Mouse (Mus musculus) heart, embryonic 11.5 days (tissue): Measurements from ENCODE around the gene Hist1h2br. TPM values are rescaled to one million over a fixed set of nuclear protein-coding genes. Genes with fewer than 3 reads are reported as not detected.
A peak's percentile ranks its signal among the peaks of the same experiment; 100 is the strongest.
"Not testable (repeated sequence)": the region's sequence is repeated elsewhere in the genome, so short reads cannot be mapped to it uniquely, and the experiment has no call there.

Experiments
- ATAC-seq: fragments of 200-750 bp; cut with Nextera tagmentation; replicated peaks from 2 replicates; pipeline ENCODE4 v1.8.0; 2017; ENCODE audit warnings: moderate library complexity; ENCODE audit not compliant: insufficient number of reproducible peaks, low FRiP score, low TSS enrichment
- H3K27ac ChIP-seq: fragments of 300-500 bp; sonication (generic); 2 replicates; pipeline ENCODE4 v1.5.1; 2014; ENCODE audit warnings: mild to moderate bottlenecking, low read depth, low read length
- H3K27me3 ChIP-seq: fragments of 300-500 bp; sonication (generic); 2 replicates; pipeline ENCODE4 v1.6.1; 2014; ENCODE audit warnings: mild to moderate bottlenecking, low read length, mixed read lengths; ENCODE audit not compliant: control insufficient read depth, insufficient read depth
- H3K36me3 ChIP-seq: fragments of 300-500 bp; sonication (generic); 2 replicates; pipeline ENCODE4 v1.6.1; 2014; ENCODE audit warnings: mild to moderate bottlenecking, low read length, moderate library complexity, mixed read lengths; ENCODE audit not compliant: control insufficient read depth, insufficient read depth
- H3K4me1 ChIP-seq: fragments of 300-500 bp; sonication (generic); 2 replicates; pipeline ENCODE4 v1.6.1; 2014; ENCODE audit warnings: low read length; ENCODE audit not compliant: control insufficient read depth, insufficient read depth
- H3K4me2 ChIP-seq: fragments of 300-500 bp; sonication (generic); 2 replicates; pipeline ENCODE4 v1.6.1; 2014; ENCODE audit warnings: mild to moderate bottlenecking, moderate library complexity
- H3K4me3 ChIP-seq: fragments of 300-500 bp; sonication (generic); 2 replicates; pipeline ENCODE4 v1.5.1; 2014; ENCODE audit warnings: low read depth, low read length
- H3K9ac ChIP-seq: fragments of 300-500 bp; sonication (generic); 2 replicates; pipeline ENCODE4 v1.6.1; 2014; ENCODE audit warnings: mild to moderate bottlenecking, low read depth, low read length, moderate library complexity
- H3K9me3 ChIP-seq: fragments of 300-500 bp; sonication (generic); replicated peaks from 2 replicates; pipeline ENCODE4 v1.6.1; 2016; ENCODE audit warnings: low read length; ENCODE audit not compliant: control insufficient read depth
- WGBS: fragments of 180-500 bp; shearing (Covaris S2); extraction: QIAGEN DNeasy Blood & Tissue Kit; methylation state at CpG from one replicate; pipeline ENCODE4 v1.1.7; 2014; ENCODE audit not compliant: insufficient replicate concordance; 5-methylcytosine and 5-hydroxymethylcytosine counted together
- polyA plus RNA-seq: library from polyadenylated mRNA; unstranded; fragments of >200 nt; fragmentation: Nextera tagmentation; extraction: Ambion mirVana; gene quantifications from 2 replicates; pipeline ENCODE4 v1.2.1, GENCODE M21; 2014

Gene Hist1h2br
- polyA plus RNA-seq, 1 experiment from 2014 or later, result 12.3 TPM

DNA sequence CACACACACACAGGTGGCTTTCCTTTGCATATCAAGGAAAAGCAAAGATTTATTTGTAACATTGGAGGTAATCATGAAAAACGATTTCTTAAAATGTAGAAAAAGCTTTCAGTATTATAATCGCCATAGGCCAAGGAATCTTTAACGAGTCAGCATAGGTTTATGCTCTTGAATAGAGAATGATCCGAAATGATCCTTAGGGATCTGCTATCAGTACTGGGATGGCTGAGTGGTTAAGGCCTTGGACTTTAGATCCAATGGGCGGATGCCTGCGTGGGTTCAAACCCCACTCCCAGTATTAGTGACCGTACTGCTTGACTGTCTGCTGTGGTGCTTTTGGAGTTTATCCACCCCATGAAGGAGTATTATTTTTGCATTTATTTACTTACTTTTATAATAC is 38.0 kb upstream of the Hist1h2br start:
- Histone ChIP-seq H3K9ac (no peak overlapping the region), H3K4me1 (peaks cover 3% of the 10 kb centered on the region; the same call in 1 of the 2 replicates), H3K4me3 (no peak overlapping the region), H3K4me2 (no peak overlapping the region), H3K27me3 (no peaks in the 10 kb centered on the region), H3K36me3 (no peaks in the 10 kb centered on the region), H3K27ac (no peak overlapping the region), H3K9me3 (no peaks in the 10 kb centered on the region)
- 88% methylated on average over 7 of the region's 7 CpGs for WGBS
- no peak for ATAC-seq

DNA sequence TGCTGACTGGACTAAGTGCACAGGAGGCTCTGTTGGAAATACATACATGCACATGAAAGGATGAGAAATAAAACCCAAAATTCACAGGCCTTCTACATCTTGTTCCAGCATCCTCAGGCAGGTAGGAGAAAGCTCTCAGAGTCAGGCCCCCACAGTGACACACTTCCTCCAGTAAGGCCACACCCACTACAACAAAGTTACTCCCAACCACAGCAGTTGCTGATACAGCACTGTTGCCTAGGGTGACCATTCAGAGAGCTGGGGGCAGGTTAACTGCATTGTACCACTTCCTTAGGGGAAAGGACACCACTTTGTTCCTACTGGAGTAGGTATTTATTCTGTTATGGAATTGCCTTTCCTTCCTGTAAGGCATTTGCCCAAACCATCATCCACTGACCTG is 36.4 kb upstream of the Hist1h2br start:
- H3K9ac ChIP-seq, H3K9me3 ChIP-seq, H3K27me3 ChIP-seq, H3K27ac ChIP-seq, H3K4me1 ChIP-seq, H3K4me2 ChIP-seq, H3K4me3 ChIP-seq, ATAC-seq, H3K36me3 ChIP-seq: not testable (repeated sequence)

GRCm38 (mm10) chr13:21803058-21803457 is 30.5 kb upstream of the Hist1h2br start:
- not testable (repeated sequence) for H3K9ac ChIP-seq, H3K36me3 ChIP-seq, H3K4me3 ChIP-seq, H3K27me3 ChIP-seq, H3K27ac ChIP-seq, H3K9me3 ChIP-seq, H3K4me2 ChIP-seq, H3K4me1 ChIP-seq
- peak; percentile 55; the same call in 1 of the 2 replicates for ATAC-seq
- no CpG with 5 or more reads among the region's 4 CpGs for WGBS

GRCm38 (mm10) chr13:21810073-21810472 is 23.5 kb upstream of the Hist1h2br start, which contains the start of the genes Hist1h2bq and Hist1h2ao:
TSS of gene Hist1h2bq (minus strand) at chr13:21810197.
TSS of gene Hist1h2ao (plus strand) at chr13:21810465.
- not testable (repeated sequence) for H3K4me2 ChIP-seq, H3K27me3 ChIP-seq, H3K4me1 ChIP-seq, H3K4me3 ChIP-seq, H3K9ac ChIP-seq, H3K27ac ChIP-seq, H3K36me3 ChIP-seq, H3K9me3 ChIP-seq
- WGBS, result no CpG with 5 or more reads among the region's 23 CpGs
- ATAC-seq, result peak; percentile 95

DNA sequence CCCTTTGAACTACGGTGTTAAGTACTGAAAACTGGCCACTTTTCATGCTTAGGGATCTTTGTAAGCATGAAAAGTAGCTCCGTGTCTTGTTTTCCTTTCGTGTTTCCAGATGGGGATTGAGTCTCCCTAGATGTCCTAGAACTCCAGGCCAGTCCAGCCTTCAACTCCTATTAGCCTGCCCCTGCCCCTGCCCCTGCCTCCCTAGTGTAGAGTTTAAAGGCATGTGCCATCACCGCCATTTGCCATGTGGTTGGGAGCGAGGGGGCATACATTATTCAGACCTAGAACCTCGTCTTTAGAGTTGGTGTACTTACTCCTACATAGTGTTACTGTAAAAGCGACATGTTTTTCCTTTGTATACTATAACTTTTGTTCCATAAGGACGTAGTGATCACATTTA is 22.5 kb upstream of the Hist1h2br start:
- not testable (repeated sequence) for H3K36me3 ChIP-seq, H3K4me3 ChIP-seq, H3K9me3 ChIP-seq, H3K4me1 ChIP-seq, ATAC-seq, H3K9ac ChIP-seq, H3K27ac ChIP-seq, H3K27me3 ChIP-seq, H3K4me2 ChIP-seq
- WGBS, result no CpG with 5 or more reads among the region's 8 CpGs

- H3K27ac ChIP-seq, H3K9ac ChIP-seq, H3K27me3 ChIP-seq, H3K36me3 ChIP-seq, H3K9me3 ChIP-seq, H3K4me3 ChIP-seq, H3K4me1 ChIP-seq: not testable (repeated sequence)
- peak; percentile 69 for ATAC-seq
- H3K4me2 ChIP-seq, result peak within 1 kb of the TSS; percentile 42
- no CpG with 5 or more reads among the region's 24 CpGs for WGBS
Measured at GRCm38 (mm10) chr13:21811539-21811938, 22.0 kb upstream of the Hist1h2br start, which contains the start of gene Hist1h4m. TSS of gene Hist1h4m (plus strand) at chr13:21811746.

- peak; percentile 66 for ATAC-seq
- not testable (repeated sequence) for H3K27ac ChIP-seq, H3K4me3 ChIP-seq, H3K9me3 ChIP-seq, H3K27me3 ChIP-seq, H3K36me3 ChIP-seq, H3K9ac ChIP-seq, H3K4me1 ChIP-seq
- WGBS, result 0% methylated on average over 12 of the region's 14 CpGs
- H3K4me2 ChIP-seq, result peak overlapping the region; percentile 42
Measured at GRCm38 (mm10) chr13:21812092-21812491, 21.5 kb upstream of the Hist1h2br start.

- WGBS, result 75% methylated on average over 7 of the region's 16 CpGs
- not testable (repeated sequence) for H3K27ac ChIP-seq, H3K4me2 ChIP-seq, H3K9ac ChIP-seq, H3K27me3 ChIP-seq, H3K4me3 ChIP-seq, ATAC-seq, H3K36me3 ChIP-seq, H3K4me1 ChIP-seq, H3K9me3 ChIP-seq
Measured at GRCm38 (mm10) chr13:21820082-21820890, 13.3 kb upstream of the Hist1h2br start.

GRCm38 (mm10) chr13:21828511-21828910 is 5.0 kb upstream of the Hist1h2br start:
- no peaks in the 10 kb centered on the region for H3K36me3 ChIP-seq
- no peaks in the 10 kb centered on the region for H3K4me1 ChIP-seq
- no peak overlapping the region for H3K9ac ChIP-seq
- no peak for ATAC-seq
- no peak overlapping the region for H3K27ac ChIP-seq
- H3K27me3 ChIP-seq, result no peaks in the 10 kb centered on the region
- 77% methylated on average over 3 of the region's 3 CpGs for WGBS
- H3K4me3 ChIP-seq, result no peak overlapping the region
- no peaks in the 10 kb centered on the region for H3K9me3 ChIP-seq
- H3K4me2 ChIP-seq, result no peak overlapping the region
